Mouse (Mus musculus): Measurements from ENCODE around the gene Dnah11. TPM values are rescaled to one million over a fixed set of nuclear protein-coding genes. Genes with fewer than 3 reads are reported as not detected.

Dnah11 gene
- polyA plus RNA-seq (2012; ENCODE audit: insufficient read depth, insufficient read length, low replicate concordance, missing spikeins): not detected in 2 replicates

DNA sequence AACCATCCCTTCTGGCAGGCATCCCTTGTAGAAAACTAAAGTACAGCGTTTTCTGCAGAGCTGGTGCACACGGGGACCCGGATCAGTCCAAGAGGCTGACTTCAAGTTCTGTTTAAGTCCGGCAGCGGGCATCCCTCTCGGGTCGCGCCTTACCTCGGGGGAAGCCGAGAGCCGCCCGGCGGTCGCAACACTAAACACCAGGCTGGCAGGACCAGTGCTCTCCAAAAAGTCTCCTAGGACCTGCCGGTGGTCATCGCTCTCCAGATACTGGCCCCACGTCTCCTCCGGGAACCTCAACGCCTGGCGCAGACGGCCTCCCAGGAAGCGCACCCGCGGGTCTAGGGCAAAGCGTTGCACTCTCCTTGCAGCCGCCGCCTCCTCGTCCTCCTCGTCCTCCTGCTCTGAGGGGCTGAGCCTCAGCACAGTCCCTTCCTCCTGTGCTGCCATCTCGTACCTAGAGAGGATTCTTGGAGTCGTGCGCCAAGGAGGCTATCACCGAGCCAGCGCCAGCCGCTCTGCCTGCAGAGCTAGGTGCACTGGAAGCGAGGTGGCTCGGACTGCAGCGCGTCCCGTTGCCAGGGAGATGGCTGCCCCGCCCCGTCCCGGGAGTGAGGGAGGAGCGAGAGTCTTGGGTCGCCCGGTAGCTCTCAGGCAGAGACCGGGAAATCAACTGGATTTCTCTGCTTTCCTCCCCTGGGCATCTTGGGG, at the start of gene Dnah11:
TSS of gene Dnah11 (minus strand) at position 658 of the 708 bp plus-strand sequence.
- TF ChIP-seq POLR2A (IDR thresholded peaks at IDR 0.05; ENCODE audit: insufficient read depth, low read depth, low read length) (no peak), CTCF (IDR thresholded peaks at IDR 0.05; ENCODE audit: insufficient read depth, low read depth, low read length) (no peak)
- H3K4me3 ChIP-seq (ENCODE audit: insufficient read depth, low read depth, low read length): peak within 1 kb of the TSS; percentile 86
- under 1% methylated on average over 47 of the region's 47 CpGs for WGBS
- H3K27ac ChIP-seq (ENCODE audit: insufficient read depth, low read depth, low read length): no peak within 1 kb of the TSS
- H3K4me1 ChIP-seq (ENCODE audit: control insufficient read depth, insufficient read depth, low read length): peaks cover 9% of the 10 kb centered on the region; the same call in 1 of the 2 replicates

DNA sequence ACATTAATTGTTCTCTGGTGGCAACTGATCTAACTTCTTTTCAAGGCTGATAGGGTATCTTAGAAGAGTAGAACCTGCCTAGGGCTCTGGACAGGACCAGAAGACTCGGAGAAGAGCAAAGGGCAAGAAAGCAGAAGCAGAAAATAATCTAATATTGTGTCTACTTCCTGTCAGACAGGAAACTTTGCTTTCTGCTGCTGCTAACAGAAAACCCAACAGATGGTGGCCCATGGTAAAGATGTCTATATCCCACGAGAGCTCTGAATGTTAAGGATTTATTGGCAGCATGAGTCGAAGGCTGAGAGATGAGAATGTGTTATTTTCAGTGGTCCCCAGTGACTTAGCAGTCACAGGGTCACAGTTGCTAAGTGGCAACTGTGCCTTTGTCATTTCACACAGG, 22.3 kb upstream of the Dnah11 start:
- H3K4me3 ChIP-seq (ENCODE audit: insufficient read depth, low read depth, low read length): no peak overlapping the region
- 68% methylated on average over 3 of the region's 3 CpGs for WGBS
- H3K4me1 ChIP-seq (ENCODE audit: control insufficient read depth, insufficient read depth, low read length): no peaks in the 10 kb centered on the region
- no peak for TF ChIP-seq POLR2A (IDR thresholded peaks at IDR 0.05; ENCODE audit: insufficient read depth, low read depth, low read length)
- TF ChIP-seq CTCF (IDR thresholded peaks at IDR 0.05; ENCODE audit: insufficient read depth, low read depth, low read length): no peak
- H3K27ac ChIP-seq (ENCODE audit: insufficient read depth, low read depth, low read length): no peak overlapping the region

DNA sequence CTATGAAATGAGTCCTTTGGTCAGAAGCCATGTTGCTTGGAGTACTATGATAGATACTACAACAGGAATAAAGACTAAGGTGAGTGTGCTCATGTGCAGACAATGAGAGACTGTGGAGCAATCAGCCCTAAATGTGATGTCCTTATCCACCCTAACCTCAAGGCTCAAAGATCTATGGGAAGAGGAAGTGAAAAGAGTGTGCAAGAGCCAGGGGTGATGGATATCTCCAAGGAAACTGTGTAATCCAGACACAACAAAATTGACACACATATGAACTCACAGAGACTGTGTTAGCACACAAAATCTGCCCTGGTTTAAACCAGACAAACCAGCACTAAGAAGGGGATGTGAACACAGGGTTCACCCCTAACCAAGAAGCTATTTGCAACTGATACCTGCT, 21.2 kb upstream of the Dnah11 start:
- Histone ChIP-seq H3K27ac (ENCODE audit: insufficient read depth, low read depth, low read length) (no peak overlapping the region), H3K4me3 (ENCODE audit: insufficient read depth, low read depth, low read length) (no peak overlapping the region), H3K4me1 (ENCODE audit: control insufficient read depth, insufficient read depth, low read length) (no peaks in the 10 kb centered on the region)
- TF ChIP-seq POLR2A (IDR thresholded peaks at IDR 0.05; ENCODE audit: insufficient read depth, low read depth, low read length) (no peak), CTCF (IDR thresholded peaks at IDR 0.05; ENCODE audit: insufficient read depth, low read depth, low read length) (no peak)

DNA sequence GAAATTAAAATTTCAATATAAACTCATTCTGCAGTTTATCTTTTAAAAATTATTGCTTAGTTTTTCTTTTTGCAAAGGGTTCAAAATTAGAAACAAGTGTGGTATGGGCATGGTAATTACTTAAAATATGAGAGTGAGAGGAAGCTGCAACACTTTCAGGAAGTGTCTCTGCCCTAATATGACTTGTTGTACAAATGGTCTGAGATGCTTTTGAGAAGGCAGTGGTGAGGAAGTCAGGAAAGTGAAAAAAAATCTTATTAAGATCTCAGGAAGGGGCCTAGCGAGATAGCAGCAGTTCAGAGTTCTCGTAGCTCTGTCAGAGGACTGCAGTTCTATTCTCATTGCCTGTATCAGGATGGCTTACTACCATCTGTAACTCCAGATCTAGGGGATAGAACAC, 13.3 kb upstream of the Dnah11 start:
- Histone ChIP-seq H3K4me3 (ENCODE audit: insufficient read depth, low read depth, low read length) (no peak overlapping the region), H3K27ac (ENCODE audit: insufficient read depth, low read depth, low read length) (no peak overlapping the region), H3K4me1 (ENCODE audit: control insufficient read depth, insufficient read depth, low read length) (no peaks in the 10 kb centered on the region)
- WGBS: 90% methylated on average over 2 of the region's 2 CpGs
- no peak for TF ChIP-seq CTCF (IDR thresholded peaks at IDR 0.05; ENCODE audit: insufficient read depth, low read depth, low read length)
- no peak for TF ChIP-seq POLR2A (IDR thresholded peaks at IDR 0.05; ENCODE audit: insufficient read depth, low read depth, low read length)

DNA sequence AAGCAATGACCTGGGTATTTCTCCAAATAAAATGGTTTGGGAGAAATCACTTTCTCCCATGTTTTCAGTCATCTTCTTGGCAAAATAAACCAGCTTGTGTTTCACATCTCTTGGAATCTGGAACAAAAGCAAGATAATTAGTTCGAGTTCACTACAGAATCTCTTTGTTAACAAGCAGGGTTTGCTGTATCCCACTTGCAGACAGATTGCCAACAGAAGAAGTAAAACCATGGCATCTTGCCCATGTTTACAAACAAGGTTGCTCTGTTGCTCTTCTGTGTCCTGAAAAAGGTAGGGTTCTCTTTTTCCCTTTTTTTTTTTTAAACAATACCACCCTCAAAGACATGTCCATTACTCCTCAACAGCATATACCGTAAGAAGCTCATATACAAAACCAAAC, 2.3 kb downstream of the Dnah11 start:
- Histone ChIP-seq H3K4me3 (ENCODE audit: insufficient read depth, low read depth, low read length) (no peak overlapping the region), H3K27ac (ENCODE audit: insufficient read depth, low read depth, low read length) (no peak overlapping the region), H3K4me1 (ENCODE audit: control insufficient read depth, insufficient read depth, low read length) (peaks cover 9% of the 10 kb centered on the region; the same call in 1 of the 2 replicates)
- 51% methylated on average over 2 of the region's 2 CpGs for WGBS
- no peak for TF ChIP-seq CTCF (IDR thresholded peaks at IDR 0.05; ENCODE audit: insufficient read depth, low read depth, low read length)
- no peak for TF ChIP-seq POLR2A (IDR thresholded peaks at IDR 0.05; ENCODE audit: insufficient read depth, low read depth, low read length)

DNA sequence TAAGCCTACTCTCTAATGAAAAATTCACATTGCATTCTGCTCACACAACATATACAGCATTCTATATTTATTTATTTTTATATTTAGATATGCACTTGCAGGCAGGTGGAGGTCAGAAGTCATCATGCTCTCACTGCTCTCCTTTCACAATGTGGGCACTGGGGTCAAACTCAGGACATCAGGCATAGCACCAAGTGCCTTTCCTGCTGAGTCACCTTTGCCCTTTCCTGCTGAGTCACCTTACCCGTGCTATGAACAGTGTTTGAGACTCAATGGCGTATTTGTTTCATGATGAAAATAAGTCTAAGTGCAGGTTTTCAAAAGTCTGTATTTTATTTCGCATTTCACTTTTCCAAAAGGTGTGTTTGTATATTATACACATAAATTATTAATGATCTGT, 9.3 kb downstream of the Dnah11 start:
- Histone ChIP-seq H3K4me1 (ENCODE audit: control insufficient read depth, insufficient read depth, low read length) (peaks cover 6% of the 10 kb centered on the region; the same call in 1 of the 2 replicates), H3K4me3 (ENCODE audit: insufficient read depth, low read depth, low read length) (no peak overlapping the region), H3K27ac (ENCODE audit: insufficient read depth, low read depth, low read length) (no peak overlapping the region)
- 78% methylated on average over 3 of the region's 3 CpGs for WGBS
- TF ChIP-seq POLR2A (IDR thresholded peaks at IDR 0.05; ENCODE audit: insufficient read depth, low read depth, low read length): no peak
- no peak for TF ChIP-seq CTCF (IDR thresholded peaks at IDR 0.05; ENCODE audit: insufficient read depth, low read depth, low read length)

DNA sequence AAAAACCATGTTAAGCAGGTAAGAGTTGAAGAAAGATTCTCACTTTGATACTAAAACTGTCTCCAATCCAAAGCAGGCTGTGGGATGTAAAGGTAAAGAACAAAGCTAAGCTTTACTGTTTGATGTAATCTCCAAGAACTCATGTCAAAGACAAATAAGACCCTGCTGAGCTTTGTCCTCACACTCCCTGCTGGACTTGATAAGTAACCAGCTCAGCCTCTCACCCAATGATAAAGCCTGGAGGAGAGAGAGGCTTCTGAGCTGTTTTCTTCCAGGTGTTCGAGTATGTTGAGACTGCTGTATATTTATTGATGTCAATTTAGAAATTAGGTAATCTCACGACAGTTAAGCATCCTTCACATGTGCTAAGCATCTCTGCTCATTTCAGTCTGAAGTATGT, 11.2 kb downstream of the Dnah11 start:
- Histone ChIP-seq H3K27ac (ENCODE audit: insufficient read depth, low read depth, low read length) (no peak overlapping the region), H3K4me1 (ENCODE audit: control insufficient read depth, insufficient read depth, low read length) (peaks cover 6% of the 10 kb centered on the region; the same call in 1 of the 2 replicates), H3K4me3 (ENCODE audit: insufficient read depth, low read depth, low read length) (no peak overlapping the region)
- 73% methylated on average over 2 of the region's 2 CpGs for WGBS
- TF ChIP-seq POLR2A (IDR thresholded peaks at IDR 0.05; ENCODE audit: insufficient read depth, low read depth, low read length) (no peak), CTCF (IDR thresholded peaks at IDR 0.05; ENCODE audit: insufficient read depth, low read depth, low read length) (no peak)

DNA sequence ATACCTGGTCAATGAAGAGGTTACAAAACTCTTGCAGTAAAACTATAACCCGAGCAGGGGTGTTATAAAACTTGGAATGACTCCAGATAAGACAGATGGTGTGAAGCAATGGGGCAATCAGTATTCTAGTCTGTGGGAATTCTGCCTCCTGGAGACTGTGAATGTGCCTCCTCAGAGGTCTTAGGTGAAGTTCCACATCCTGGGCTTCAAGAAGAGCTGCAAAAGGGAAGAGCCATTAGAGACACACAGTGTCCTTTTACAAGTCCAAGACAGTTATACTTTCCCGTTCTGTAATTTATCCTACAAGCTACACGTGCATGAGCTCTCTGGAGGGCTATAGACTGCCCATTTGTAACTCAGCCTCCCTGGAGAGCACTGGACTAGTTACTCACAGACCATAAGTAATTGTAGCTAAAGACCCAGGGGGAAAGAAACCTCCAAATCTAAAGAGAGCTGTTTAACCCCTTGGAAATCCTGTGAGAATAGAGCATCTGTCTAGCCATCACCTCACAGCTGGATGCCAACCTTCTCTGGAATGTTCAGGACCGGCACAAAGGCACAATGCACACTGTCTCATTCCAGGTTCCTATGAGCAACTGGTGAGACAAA, 11.9 kb downstream of the Dnah11 start:
- H3K27ac ChIP-seq (ENCODE audit: insufficient read depth, low read depth, low read length): no peak overlapping the region
- WGBS: 44% methylated on average over 4 of the region's 4 CpGs
- peaks cover 6% of the 10 kb centered on the region; the same call in 1 of the 2 replicates for H3K4me1 ChIP-seq (ENCODE audit: control insufficient read depth, insufficient read depth, low read length)
- H3K4me3 ChIP-seq (ENCODE audit: insufficient read depth, low read depth, low read length): no peak overlapping the region
- TF ChIP-seq POLR2A (IDR thresholded peaks at IDR 0.05; ENCODE audit: insufficient read depth, low read depth, low read length) (no peak), CTCF (IDR thresholded peaks at IDR 0.05; ENCODE audit: insufficient read depth, low read depth, low read length) (no peak)

DNA sequence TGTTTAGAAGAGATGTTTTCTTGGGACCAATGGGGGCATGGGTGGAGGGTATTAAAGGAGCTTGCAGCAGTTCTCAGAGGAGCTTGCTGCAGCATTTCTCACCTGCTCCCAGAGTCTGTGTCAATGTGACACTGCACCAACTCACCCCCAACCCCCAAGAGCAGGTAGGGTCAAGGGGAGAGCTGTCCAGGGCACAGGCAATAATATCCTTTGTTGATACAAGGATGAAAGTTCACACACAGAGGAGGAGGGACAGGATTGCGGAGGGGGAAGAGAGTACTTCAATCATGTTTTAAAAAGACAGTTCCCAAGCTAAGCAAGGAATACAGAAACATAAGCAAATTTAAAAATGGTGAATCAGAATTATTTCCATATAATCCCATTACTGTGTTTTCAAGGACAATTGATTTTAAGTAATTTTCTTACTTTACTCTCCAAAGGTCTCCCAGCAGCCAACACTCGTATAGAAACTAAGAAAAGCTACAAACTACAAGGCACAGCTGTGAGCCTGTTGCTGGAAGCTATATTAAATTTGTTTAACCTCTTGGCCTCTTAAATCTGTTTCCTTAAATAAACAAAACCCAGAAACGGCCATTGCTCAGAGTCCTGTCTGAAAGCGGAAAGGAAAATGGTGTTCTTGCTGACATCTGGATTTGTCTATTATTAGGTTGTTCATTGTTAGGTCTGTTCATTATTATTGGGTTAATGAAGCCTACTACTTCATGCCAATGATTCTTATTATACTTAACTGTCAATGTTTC, 12.5 kb downstream of the Dnah11 start:
- H3K4me1 ChIP-seq (ENCODE audit: control insufficient read depth, insufficient read depth, low read length): peaks cover 6% of the 10 kb centered on the region; the same call in 1 of the 2 replicates
- H3K4me3 ChIP-seq (ENCODE audit: insufficient read depth, low read depth, low read length): no peak overlapping the region
- TF ChIP-seq CTCF (IDR thresholded peaks at IDR 0.05; ENCODE audit: insufficient read depth, low read depth, low read length): no peak
- no peak for TF ChIP-seq POLR2A (IDR thresholded peaks at IDR 0.05; ENCODE audit: insufficient read depth, low read depth, low read length)
- H3K27ac ChIP-seq (ENCODE audit: insufficient read depth, low read depth, low read length): no peak overlapping the region
- 60% methylated on average over 4 of the region's 4 CpGs for WGBS

Measured in olfactory bulb, adult 2 months (tissue).